Mouse (Mus musculus): ENCODE measurements around the gene Cpm. TPM values are rescaled to one million over a fixed set of nuclear protein-coding genes. Genes with fewer than 3 reads are reported as not detected.
A peak's percentile ranks its signal among the peaks of the same experiment; 100 is the strongest.

Cpm gene
- polyA plus RNA-seq, 1 experiment from 2014 or later: 3.7 TPM

DNA sequence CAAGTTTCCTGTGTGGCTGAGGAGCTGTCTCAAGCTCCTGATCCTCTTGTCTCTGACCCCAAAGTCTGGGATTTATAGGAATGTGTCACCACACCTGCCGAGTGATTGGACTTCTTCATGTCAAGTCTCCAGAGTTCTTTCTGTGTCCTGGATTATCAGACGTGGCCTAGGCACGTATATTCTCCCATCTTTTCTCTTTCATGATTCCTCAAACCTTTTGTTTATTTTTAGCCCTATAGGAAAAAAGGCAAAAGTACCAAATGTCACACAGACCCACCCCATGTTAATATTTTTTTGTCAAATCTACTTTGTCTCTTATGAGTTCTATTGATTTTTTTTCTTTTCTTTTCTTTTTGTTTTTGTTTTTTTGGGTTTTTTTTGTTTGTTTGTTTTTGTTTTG, 19.3 kb downstream of the Cpm start:
- no peak overlapping the region for H3K27ac ChIP-seq (ENCODE audit: low read length)
- no peak overlapping the region for H3K9ac ChIP-seq (ENCODE audit: low read length)
- H3K4me3 ChIP-seq (ENCODE audit: low read length): no peak overlapping the region
- WGBS: 63% methylated on average over 3 of the region's 3 CpGs
- H3K4me2 ChIP-seq (ENCODE audit: low read depth, low read length): no peak overlapping the region
- no peaks in the 10 kb centered on the region for H3K4me1 ChIP-seq (ENCODE audit: control insufficient read depth, insufficient read depth, low read length)
- H3K9me3 ChIP-seq (replicated peaks; ENCODE audit: control insufficient read depth, low read length): no peaks in the 10 kb centered on the region
- no peak for ATAC-seq (replicated peaks; ENCODE audit: extremely low read depth, insufficient read depth, low FRiP score)
- H3K27me3 ChIP-seq (ENCODE audit: control insufficient read depth, insufficient read depth, low read length): no peaks in the 10 kb centered on the region
- no peaks in the 10 kb centered on the region for H3K36me3 ChIP-seq (ENCODE audit: control insufficient read depth, insufficient read depth)

DNA sequence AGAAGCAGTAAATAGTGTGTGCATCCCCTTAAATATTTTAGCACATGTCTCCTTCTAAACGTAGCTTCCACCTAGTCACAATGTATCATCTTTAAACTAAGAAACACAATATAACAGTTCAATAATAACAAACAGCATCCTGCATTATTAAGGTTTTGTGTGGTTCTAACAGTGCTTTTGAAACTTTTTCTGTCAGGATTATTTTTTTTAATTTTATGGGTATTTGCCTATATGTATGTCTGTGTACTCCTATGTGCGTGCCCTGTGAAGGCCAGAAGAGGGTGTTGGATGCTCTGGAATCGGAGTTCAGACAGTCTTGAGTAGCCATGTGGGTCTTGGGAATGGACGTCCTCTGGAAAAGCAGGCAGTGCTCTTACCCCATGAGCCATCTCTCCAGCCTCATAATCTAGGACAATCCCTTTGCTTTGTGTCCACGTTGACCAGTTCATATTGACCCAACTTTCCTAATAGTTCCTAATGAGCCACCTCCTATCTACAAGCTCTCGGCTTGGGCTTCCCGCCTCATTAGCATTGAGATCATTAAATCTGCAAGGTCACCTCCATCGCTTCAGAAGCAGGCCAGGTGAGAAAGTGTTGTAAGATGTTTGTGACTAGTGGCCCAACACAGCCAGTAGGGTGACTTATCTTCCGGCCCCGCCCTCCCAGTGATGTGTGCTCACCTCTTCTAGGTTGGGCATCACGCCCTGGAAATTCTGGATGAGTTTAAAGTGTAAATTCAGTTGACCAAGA, 20.2 kb downstream of the Cpm start:
- 81% methylated on average over 11 of the region's 11 CpGs for WGBS
- ATAC-seq (replicated peaks; ENCODE audit: extremely low read depth, insufficient read depth, low FRiP score): no peak
- no peak overlapping the region for H3K4me3 ChIP-seq (ENCODE audit: low read length)
- no peaks in the 10 kb centered on the region for H3K9me3 ChIP-seq (replicated peaks; ENCODE audit: control insufficient read depth, low read length)
- no peak overlapping the region for H3K27ac ChIP-seq (ENCODE audit: low read length)
- no peaks in the 10 kb centered on the region for H3K27me3 ChIP-seq (ENCODE audit: control insufficient read depth, insufficient read depth, low read length)
- H3K4me2 ChIP-seq (ENCODE audit: low read depth, low read length): no peak overlapping the region
- H3K9ac ChIP-seq (ENCODE audit: low read length): no peak overlapping the region
- no peaks in the 10 kb centered on the region for H3K36me3 ChIP-seq (ENCODE audit: control insufficient read depth, insufficient read depth)
- no peaks in the 10 kb centered on the region for H3K4me1 ChIP-seq (ENCODE audit: control insufficient read depth, insufficient read depth, low read length)

DNA sequence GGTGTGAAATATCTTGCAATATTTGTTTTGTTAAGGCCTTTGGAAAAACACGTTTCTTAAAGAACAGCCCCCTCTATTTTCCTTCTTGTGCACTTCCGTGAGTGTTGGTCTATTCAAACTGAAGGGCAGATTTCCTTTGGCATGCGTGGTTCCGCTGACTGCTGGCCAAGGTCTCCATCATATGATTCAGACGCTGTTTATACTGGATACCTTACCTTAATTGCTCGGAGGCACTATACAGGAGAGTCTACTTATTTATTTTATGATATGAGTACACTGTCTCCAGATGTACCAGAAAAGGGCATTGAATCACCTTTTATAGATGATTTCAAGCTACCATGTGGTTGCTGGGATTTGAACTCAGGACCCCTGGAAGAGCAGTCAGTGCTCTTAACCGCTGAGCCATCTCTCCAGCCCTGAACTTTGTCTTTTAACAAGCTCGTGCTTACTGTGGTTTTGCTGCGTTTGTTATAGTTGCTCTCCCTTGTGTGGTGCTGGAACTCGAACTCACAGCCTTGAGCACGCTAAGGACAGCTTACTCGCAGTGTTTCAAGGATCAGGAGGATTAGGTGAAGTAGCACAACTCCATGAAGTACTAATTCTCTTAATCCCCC, 20.8 kb downstream of the Cpm start:
- Histone ChIP-seq H3K9ac (ENCODE audit: low read length) (no peak overlapping the region), H3K36me3 (ENCODE audit: control insufficient read depth, insufficient read depth) (no peaks in the 10 kb centered on the region), H3K27ac (ENCODE audit: low read length) (no peak overlapping the region), H3K27me3 (ENCODE audit: control insufficient read depth, insufficient read depth, low read length) (no peaks in the 10 kb centered on the region), H3K9me3 (replicated peaks; ENCODE audit: control insufficient read depth, low read length) (no peaks in the 10 kb centered on the region), H3K4me2 (ENCODE audit: low read depth, low read length) (no peak overlapping the region), H3K4me1 (ENCODE audit: control insufficient read depth, insufficient read depth, low read length) (no peaks in the 10 kb centered on the region), H3K4me3 (ENCODE audit: low read length) (no peak overlapping the region)
- 83% methylated on average over 12 of the region's 12 CpGs for WGBS
- no peak for ATAC-seq (replicated peaks; ENCODE audit: extremely low read depth, insufficient read depth, low FRiP score)

DNA sequence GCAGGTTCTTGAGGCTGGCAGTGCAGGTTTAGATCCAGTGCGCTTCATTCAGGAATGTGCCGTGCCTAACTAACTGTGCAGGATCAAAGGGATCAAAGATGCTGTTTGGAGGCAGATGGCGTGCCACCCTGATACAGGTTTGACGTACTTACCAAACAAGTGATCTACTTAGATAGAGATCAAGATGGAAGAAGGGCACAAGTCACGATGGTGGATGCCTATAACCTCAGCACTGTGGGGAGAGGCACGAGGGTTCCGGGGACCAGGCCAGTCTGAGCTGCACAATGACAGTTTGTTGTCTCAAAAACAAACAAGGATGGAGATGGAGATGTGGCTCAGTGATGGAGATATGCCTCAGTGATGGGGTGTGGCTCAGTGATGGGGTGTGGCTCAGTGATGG, 21.4 kb downstream of the Cpm start:
- WGBS: 76% methylated on average over 7 of the region's 7 CpGs
- no peaks in the 10 kb centered on the region for H3K27me3 ChIP-seq (ENCODE audit: control insufficient read depth, insufficient read depth, low read length)

DNA sequence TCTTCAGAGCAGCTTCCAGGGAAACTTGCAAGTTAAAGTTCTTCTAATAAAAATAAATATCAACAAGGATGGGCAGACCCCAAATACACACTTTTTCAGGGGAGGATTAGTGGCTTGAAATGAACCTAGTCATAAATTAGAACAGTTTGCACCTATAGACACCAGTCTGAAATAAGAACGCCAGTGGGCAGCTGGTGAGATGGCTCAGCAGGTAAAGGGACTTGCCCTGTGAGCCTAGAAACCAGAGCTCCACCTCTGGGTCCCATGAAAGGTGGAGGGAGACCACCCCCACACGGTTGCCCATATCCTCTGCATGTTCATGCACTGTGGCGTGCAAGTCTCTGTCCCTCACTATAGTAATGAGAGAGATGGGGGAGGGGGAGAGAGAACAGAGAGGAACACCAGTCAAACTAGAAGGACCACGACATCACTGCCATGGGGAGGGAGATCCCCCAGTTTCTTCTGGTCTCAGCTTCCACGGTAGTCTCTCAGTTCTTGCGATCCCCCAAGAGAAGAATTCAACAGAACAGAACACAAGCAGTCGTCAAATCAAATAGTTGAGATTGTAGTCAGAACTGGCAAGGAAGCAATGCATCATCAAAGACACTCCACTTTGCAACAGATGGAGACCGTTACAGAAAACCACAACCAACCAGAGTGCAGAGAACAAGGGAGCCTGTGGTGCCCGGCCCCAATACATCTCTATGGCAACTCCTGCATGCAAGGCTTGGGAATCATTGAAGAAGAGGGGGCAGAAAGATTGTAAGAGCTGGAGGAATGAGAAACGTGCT, 22.5 kb downstream of the Cpm start:
- peak; percentile 18; the same call in 1 of the 2 replicates for ATAC-seq (replicated peaks; ENCODE audit: extremely low read depth, insufficient read depth, low FRiP score)
- no peaks in the 10 kb centered on the region for H3K4me1 ChIP-seq (ENCODE audit: control insufficient read depth, insufficient read depth, low read length)
- no peak overlapping the region for H3K4me3 ChIP-seq (ENCODE audit: low read length)
- no peaks in the 10 kb centered on the region for H3K27me3 ChIP-seq (ENCODE audit: control insufficient read depth, insufficient read depth, low read length)
- H3K4me2 ChIP-seq (ENCODE audit: low read depth, low read length): no peak overlapping the region
- H3K27ac ChIP-seq (ENCODE audit: low read length): no peak overlapping the region
- H3K36me3 ChIP-seq (ENCODE audit: control insufficient read depth, insufficient read depth): no peaks in the 10 kb centered on the region
- no peak overlapping the region for H3K9ac ChIP-seq (ENCODE audit: low read length)
- WGBS: 60% methylated on average over 10 of the region's 10 CpGs
- H3K9me3 ChIP-seq (replicated peaks; ENCODE audit: control insufficient read depth, low read length): no peaks in the 10 kb centered on the region

More for the DNA sequence above, 21.4 kb downstream of the Cpm start:
- no peaks in the 10 kb centered on the region for H3K9me3 ChIP-seq (replicated peaks; ENCODE audit: control insufficient read depth, low read length)
- no peaks in the 10 kb centered on the region for H3K36me3 ChIP-seq (ENCODE audit: control insufficient read depth, insufficient read depth)
- no peak overlapping the region for H3K9ac ChIP-seq (ENCODE audit: low read length)
- no peaks in the 10 kb centered on the region for H3K4me1 ChIP-seq (ENCODE audit: control insufficient read depth, insufficient read depth, low read length)
- no peak overlapping the region for H3K4me2 ChIP-seq (ENCODE audit: low read depth, low read length)
- ATAC-seq (replicated peaks; ENCODE audit: extremely low read depth, insufficient read depth, low FRiP score): no peak
- no peak overlapping the region for H3K27ac ChIP-seq (ENCODE audit: low read length)
- no peak overlapping the region for H3K4me3 ChIP-seq (ENCODE audit: low read length)

DNA sequence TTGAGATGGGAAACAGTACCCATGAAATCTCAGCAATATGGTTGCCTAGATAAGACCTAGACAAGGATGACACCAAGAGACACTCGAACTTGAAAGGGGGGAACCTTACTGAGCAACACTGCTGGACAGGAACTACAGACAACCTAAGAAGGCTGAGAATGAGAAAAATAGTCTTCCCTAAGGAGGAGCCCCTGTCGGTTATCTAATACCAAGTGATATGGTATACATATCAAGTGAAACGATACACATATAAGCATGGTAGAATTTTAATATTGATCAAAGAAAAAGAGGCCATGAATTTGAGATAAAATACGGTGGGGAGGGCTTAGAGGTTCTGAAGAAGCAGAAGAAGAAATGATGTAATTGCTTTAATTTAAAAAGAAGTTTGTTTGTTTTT, 23.1 kb downstream of the Cpm start:
- H3K9me3 ChIP-seq (replicated peaks; ENCODE audit: control insufficient read depth, low read length): no peaks in the 10 kb centered on the region
- WGBS: 79% methylated on average over 4 of the region's 4 CpGs
- no peak overlapping the region for H3K27ac ChIP-seq (ENCODE audit: low read length)
- no peak overlapping the region for H3K9ac ChIP-seq (ENCODE audit: low read length)
- no peaks in the 10 kb centered on the region for H3K4me1 ChIP-seq (ENCODE audit: control insufficient read depth, insufficient read depth, low read length)
- no peak for ATAC-seq (replicated peaks; ENCODE audit: extremely low read depth, insufficient read depth, low FRiP score)
- H3K4me2 ChIP-seq (ENCODE audit: low read depth, low read length): no peak overlapping the region
- no peaks in the 10 kb centered on the region for H3K36me3 ChIP-seq (ENCODE audit: control insufficient read depth, insufficient read depth)
- no peaks in the 10 kb centered on the region for H3K27me3 ChIP-seq (ENCODE audit: control insufficient read depth, insufficient read depth, low read length)
- H3K4me3 ChIP-seq (ENCODE audit: low read length): no peak overlapping the region

DNA sequence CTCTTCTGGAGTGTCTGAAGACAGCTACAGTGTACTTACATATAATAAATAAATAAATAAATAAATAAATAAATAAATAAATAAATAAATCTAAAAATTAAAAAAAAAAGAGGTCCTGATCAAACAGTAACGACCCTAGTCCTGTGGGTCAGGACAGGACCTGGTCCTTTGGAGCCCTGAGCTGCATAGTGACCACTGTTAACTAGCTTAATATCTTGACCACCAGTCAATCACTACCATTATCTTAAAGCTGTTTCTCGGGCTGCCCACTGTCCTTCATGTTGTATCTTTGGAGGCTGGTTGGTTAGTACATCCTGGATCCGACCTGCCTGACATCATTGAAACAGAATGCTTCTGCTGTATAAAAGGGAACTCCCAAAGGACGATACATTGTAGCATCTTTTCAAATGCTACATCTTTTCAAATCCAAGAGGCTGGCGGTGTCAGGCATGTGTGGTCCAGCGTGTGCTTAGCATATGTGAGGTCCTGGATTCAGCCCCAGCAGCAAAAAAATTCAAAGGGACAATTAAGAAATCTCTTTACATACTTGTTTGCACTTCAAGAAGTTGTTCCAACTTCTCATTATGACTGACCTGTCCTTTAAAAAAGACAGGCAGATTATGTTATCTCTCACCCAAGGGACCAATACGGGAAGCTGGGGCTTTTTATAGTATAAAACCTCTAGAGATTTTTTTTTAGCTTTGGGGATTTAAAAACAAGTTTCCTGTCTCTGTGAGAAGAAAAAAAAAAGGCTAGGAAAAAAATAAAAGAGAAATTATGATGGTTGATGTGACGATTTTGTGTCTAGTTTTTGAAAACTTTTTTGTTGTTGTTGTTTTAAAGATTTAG, 23.9 kb downstream of the Cpm start:
- ATAC-seq (replicated peaks; ENCODE audit: extremely low read depth, insufficient read depth, low FRiP score): no peak
- H3K36me3 ChIP-seq (ENCODE audit: control insufficient read depth, insufficient read depth): no peaks in the 10 kb centered on the region
- H3K4me2 ChIP-seq (ENCODE audit: low read depth, low read length): no peak overlapping the region
- H3K4me1 ChIP-seq (ENCODE audit: control insufficient read depth, insufficient read depth, low read length): no peaks in the 10 kb centered on the region
- no peak overlapping the region for H3K27ac ChIP-seq (ENCODE audit: low read length)
- no peak overlapping the region for H3K9ac ChIP-seq (ENCODE audit: low read length)
- H3K27me3 ChIP-seq (ENCODE audit: control insufficient read depth, insufficient read depth, low read length): no peaks in the 10 kb centered on the region
- WGBS: 69% methylated on average over 8 of the region's 8 CpGs
- H3K4me3 ChIP-seq (ENCODE audit: low read length): no peak overlapping the region
- H3K9me3 ChIP-seq (replicated peaks; ENCODE audit: control insufficient read depth, low read length): no peaks in the 10 kb centered on the region

DNA sequence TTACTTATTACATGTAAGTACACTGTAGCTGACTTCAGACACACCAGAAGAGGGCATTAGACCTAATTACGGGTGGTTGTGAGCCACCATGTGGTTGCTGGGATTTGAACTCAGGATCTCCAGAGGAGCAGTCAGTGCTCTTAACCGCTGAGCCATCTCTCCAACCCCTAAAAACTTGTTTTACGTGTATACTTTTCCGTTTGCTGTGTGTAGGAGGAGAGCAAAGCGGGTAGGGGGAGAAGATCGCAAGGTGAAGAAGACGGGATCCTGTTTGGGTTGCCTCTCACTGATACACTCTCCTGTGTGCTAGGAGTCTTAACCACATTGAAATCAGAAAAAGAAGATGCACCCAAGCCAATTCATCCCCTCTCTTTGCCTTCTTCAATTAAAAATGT, 24.5 kb downstream of the Cpm start:
- Histone ChIP-seq H3K27ac (ENCODE audit: low read length) (no peak overlapping the region), H3K4me3 (ENCODE audit: low read length) (no peak overlapping the region), H3K9ac (ENCODE audit: low read length) (no peak overlapping the region), H3K9me3 (replicated peaks; ENCODE audit: control insufficient read depth, low read length) (no peaks in the 10 kb centered on the region), H3K27me3 (ENCODE audit: control insufficient read depth, insufficient read depth, low read length) (no peaks in the 10 kb centered on the region), H3K36me3 (ENCODE audit: control insufficient read depth, insufficient read depth) (no peaks in the 10 kb centered on the region), H3K4me2 (ENCODE audit: low read depth, low read length) (no peak overlapping the region), H3K4me1 (ENCODE audit: control insufficient read depth, insufficient read depth, low read length) (no peaks in the 10 kb centered on the region)
- 88% methylated on average over 7 of the region's 7 CpGs for WGBS
- no peak for ATAC-seq (replicated peaks; ENCODE audit: extremely low read depth, insufficient read depth, low FRiP score)
